Mouse (Mus musculus): Measurements from ENCODE around the gene Cyyr1.

Cyyr1 gene

DNA sequence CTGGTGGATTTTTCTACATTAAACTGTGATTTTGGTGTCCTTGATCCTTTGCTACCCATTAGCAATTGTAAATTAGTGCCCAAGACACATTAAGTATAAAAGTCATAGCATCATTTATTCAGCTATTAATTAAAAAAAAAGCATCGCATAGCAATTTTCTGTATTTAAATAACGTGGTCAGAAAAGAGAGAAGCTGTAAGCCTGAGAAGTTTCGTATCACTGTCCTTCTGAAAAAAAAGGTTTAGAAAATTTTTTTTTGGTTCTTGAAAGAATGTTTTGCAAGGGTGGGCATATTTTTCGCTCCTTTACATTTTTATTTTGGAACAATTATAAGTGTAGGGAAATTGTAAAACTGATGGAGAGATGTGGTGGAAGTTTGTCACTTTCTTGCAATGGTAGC lies 83.1 kb downstream of the Cyyr1 start:
- no peak for DNase-seq (ENCODE audit: low read depth, low spot score)

DNA sequence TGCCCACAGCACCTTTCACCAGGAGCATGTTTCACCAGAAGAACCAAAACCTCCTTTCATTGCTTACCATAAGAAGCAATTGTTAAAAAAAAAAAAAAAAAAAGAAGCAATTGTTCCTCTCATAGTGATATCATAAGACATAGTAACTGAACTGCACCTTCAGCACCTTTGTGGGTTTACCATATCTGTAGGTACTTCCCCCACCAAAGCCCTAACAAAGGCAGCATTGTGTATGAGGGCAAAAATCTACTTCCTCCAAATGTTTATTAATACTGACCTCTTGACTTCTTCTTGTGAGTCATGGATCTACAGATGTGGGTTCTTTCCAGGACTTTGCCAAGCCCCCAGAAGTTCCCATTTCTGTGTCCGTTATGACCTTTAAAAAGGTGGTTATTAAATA lies 98.2 kb downstream of the Cyyr1 start:
- DNase-seq (ENCODE audit: low read depth, low spot score), result peak; percentile 7

DNA sequence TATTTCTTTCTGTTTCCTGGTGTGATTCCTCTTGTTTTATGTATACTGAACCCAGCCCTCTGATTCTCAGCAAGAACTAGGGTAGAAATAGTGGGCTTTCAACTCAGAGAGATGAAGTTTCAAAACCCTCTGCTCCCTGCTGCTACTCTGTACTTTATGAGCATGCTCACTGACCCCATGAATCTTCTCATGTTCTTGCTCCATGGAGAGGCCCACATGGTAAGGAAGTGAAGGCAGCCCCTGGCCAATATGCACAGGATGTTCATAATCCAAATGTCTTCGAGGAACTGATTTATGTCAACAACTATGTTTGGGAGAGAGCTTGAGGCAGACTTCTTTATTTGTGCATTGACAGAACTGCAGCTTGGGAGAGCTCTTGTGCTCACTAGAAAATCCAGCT lies 106.9 kb downstream of the Cyyr1 start:
- DNase-seq (ENCODE audit: low read depth, low spot score), result no peak

GRCm38 (mm10) chr16:85445801-85446200 lies 107.4 kb downstream of the Cyyr1 start:
- DNase-seq (ENCODE audit: low read depth, low spot score), result no peak

- DNase-seq (ENCODE audit: low read depth, low spot score), result peak; percentile 23
These were observed 117.8 kb downstream of the Cyyr1 start for GRCm38 (mm10) chr16:85435427-85435826.

DNA sequence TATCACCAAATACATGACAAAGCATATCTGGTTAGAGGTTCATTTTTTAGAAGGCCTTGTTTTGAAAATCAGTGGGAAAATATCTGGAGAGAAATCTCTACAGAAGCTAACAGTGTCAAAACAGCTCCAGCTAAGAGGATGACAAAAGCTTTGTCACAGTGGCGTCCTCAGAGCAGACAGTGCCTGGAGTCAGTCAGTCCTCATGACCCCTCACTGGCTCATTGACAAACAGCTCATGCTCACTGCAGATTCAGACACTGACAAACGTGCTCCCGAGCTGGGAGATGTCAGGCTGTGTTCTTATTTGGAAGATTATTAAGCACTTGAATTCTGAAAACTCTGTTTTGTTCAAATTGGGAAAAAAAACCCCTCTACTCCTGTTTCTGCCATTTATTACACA lies 124.0 kb downstream of the Cyyr1 start:
- no peak for DNase-seq (ENCODE audit: low read depth, low spot score)

- peak; percentile 69 for DNase-seq (ENCODE audit: low read depth, low spot score)
These were observed 130.3 kb downstream of the Cyyr1 start for GRCm38 (mm10) chr16:85422889-85423288.

GRCm38 (mm10) chr16:85415415-85415814 lies 137.8 kb downstream of the Cyyr1 start:
- no peak for DNase-seq (ENCODE audit: low read depth, low spot score)

DNA sequence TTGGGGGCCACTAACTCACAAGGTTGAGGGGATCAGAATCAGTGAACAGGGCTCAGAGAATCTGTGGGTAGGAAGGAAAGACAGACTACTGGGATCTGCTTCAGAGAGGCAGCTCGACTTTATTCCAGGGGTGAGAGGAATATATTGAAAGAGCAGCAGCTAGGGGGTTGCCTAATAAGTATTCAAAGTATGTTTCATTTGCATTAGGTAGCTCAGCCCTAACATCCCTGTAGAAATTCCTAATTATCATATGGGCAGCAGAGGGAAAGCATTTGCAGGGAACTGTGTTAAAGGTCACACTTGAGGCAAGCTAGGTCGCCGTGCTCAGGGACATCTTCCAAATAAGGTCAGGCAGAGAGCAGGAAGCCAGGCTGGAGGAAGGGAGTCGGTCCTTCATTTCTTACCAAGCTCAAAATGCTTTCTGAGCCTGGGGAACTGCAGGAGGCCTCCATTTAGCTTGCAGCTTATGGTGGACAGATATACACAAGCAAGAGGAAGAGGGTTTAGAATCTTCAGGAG lies 159.7 kb downstream of the Cyyr1 start:
- peak; percentile 2 for DNase-seq (ENCODE audit: low read depth, low spot score)

- DNase-seq (ENCODE audit: low read depth, low spot score), result no peak
These were observed 166.4 kb downstream of the Cyyr1 start for GRCm38 (mm10) chr16:85386801-85387200.
